Mouse (Mus musculus) heart, embryonic 11.5 days (tissue): ENCODE data around the gene Cfap52. TPM values are rescaled to one million over a fixed set of nuclear protein-coding genes. Genes with fewer than 3 reads are reported as not detected.

Experiments used
- ATAC-seq: fragments of 200-750 bp; cut with Nextera tagmentation; replicated peaks from 2 replicates; pipeline ENCODE4 v1.8.0; 2017; ENCODE audit warnings: moderate library complexity; ENCODE audit not compliant: insufficient number of reproducible peaks, low FRiP score, low TSS enrichment
- H3K27ac ChIP-seq: fragments of 300-500 bp; sonication (generic); 2 replicates; pipeline ENCODE4 v1.5.1; 2014; ENCODE audit warnings: mild to moderate bottlenecking, low read depth, low read length
- H3K27me3 ChIP-seq: fragments of 300-500 bp; sonication (generic); 2 replicates; pipeline ENCODE4 v1.6.1; 2014; ENCODE audit warnings: mild to moderate bottlenecking, low read length, mixed read lengths; ENCODE audit not compliant: control insufficient read depth, insufficient read depth
- H3K36me3 ChIP-seq: fragments of 300-500 bp; sonication (generic); 2 replicates; pipeline ENCODE4 v1.6.1; 2014; ENCODE audit warnings: mild to moderate bottlenecking, low read length, moderate library complexity, mixed read lengths; ENCODE audit not compliant: control insufficient read depth, insufficient read depth
- H3K4me1 ChIP-seq: fragments of 300-500 bp; sonication (generic); 2 replicates; pipeline ENCODE4 v1.6.1; 2014; ENCODE audit warnings: low read length; ENCODE audit not compliant: control insufficient read depth, insufficient read depth
- H3K4me2 ChIP-seq: fragments of 300-500 bp; sonication (generic); 2 replicates; pipeline ENCODE4 v1.6.1; 2014; ENCODE audit warnings: mild to moderate bottlenecking, moderate library complexity
- H3K4me3 ChIP-seq: fragments of 300-500 bp; sonication (generic); 2 replicates; pipeline ENCODE4 v1.5.1; 2014; ENCODE audit warnings: low read depth, low read length
- H3K9ac ChIP-seq: fragments of 300-500 bp; sonication (generic); 2 replicates; pipeline ENCODE4 v1.6.1; 2014; ENCODE audit warnings: mild to moderate bottlenecking, low read depth, low read length, moderate library complexity
- H3K9me3 ChIP-seq: fragments of 300-500 bp; sonication (generic); replicated peaks from 2 replicates; pipeline ENCODE4 v1.6.1; 2016; ENCODE audit warnings: low read length; ENCODE audit not compliant: control insufficient read depth
- WGBS: fragments of 180-500 bp; shearing (Covaris S2); extraction: QIAGEN DNeasy Blood & Tissue Kit; methylation state at CpG from one replicate; pipeline ENCODE4 v1.1.7; 2014; ENCODE audit not compliant: insufficient replicate concordance; 5-methylcytosine and 5-hydroxymethylcytosine counted together
- polyA plus RNA-seq: library from polyadenylated mRNA; unstranded; fragments of >200 nt; fragmentation: Nextera tagmentation; extraction: Ambion mirVana; gene quantifications from 2 replicates; pipeline ENCODE4 v1.2.1, GENCODE M21; 2014

Cfap52 gene
- polyA plus RNA-seq = 0.57 TPM in 1 of 2 replicates, not detected in the other

DNA sequence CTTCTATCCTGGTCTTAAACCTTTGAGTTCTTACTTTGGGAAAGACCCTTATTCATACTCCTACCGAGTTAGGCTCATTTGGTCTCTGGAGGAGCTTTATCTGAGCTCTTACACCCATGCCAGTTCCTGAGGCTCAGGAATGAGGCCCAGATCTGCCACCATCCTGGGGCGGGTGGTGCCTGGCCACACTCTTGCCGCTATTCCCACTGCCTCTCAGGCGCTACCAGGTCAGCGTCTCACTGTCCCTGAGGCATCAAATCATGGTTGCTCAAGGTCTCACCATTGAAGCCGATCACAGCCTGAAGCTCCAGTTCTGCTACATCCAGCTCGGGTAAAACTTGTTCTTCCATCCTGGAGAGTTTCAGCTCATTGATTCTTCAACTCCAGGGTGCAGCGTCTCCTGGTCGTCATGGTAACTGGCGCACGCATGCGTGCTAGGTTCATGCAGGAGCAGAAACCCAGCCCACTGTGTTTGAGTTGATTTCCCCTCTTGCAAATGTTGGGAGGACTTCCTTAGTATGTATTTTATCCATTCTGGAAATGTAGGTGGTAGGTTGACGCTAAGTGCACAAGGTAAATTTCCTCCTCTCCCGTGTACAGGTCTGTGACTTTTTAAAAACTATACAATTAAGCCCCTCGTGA, at the start of gene Cfap52:
Cfap52 (minus strand) TSS at position 410 of the 642 bp plus-strand sequence.
- peaks cover 7% of the 10 kb centered on the region; the same call in 1 of the 2 replicates for H3K4me1 ChIP-seq
- ATAC-seq = 0 out of 2 replicates have a peak, but pooled peaks have one; percentile 25
- peak within 1 kb of the TSS; percentile 91 for H3K9ac ChIP-seq
- H3K36me3 ChIP-seq = 0 out of 2 replicates have a peak, but pooled peaks cover 2% of the 10 kb centered on the region
- H3K9me3 ChIP-seq = no peaks in the 10 kb centered on the region
- no peaks in the 10 kb centered on the region for H3K27me3 ChIP-seq
- peak within 1 kb of the TSS; percentile 35; the same call in 1 of the 2 replicates for H3K27ac ChIP-seq
- peak within 1 kb of the TSS; percentile 90 for H3K4me2 ChIP-seq
- peak within 1 kb of the TSS; percentile 94 for H3K4me3 ChIP-seq
- WGBS = 6% methylated on average over 15 of the region's 15 CpGs

DNA sequence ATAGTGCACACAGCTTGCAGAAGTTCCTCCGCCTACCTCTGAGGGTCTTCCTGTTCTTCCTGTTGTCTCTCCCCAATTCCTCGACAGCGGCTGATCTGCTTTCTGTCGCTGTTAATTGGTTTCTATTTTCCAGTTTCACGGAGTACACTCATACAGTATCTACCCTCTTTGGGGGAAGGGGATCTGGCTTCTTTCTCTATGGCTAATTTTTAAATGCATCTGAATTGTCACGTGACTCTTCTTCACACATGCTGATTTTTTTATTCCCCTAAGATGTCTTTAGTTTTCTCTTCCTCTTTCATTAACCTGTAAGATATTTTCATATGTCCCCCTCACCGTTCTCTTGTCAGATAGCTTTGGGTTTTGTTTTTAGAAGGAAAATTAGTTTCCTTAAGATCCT, 46.8 kb upstream of the Cfap52 start:
- peaks cover 2% of the 10 kb centered on the region; the same call in 1 of the 2 replicates for H3K4me1 ChIP-seq
- no peak overlapping the region for H3K27ac ChIP-seq
- ATAC-seq = no peak
- no peak overlapping the region for H3K4me2 ChIP-seq
- no peaks in the 10 kb centered on the region for H3K9me3 ChIP-seq
- WGBS = 63% methylated on average over 7 of the region's 7 CpGs
- H3K4me3 ChIP-seq = no peak overlapping the region
- H3K27me3 ChIP-seq = no peaks in the 10 kb centered on the region
- no peaks in the 10 kb centered on the region for H3K36me3 ChIP-seq
- H3K9ac ChIP-seq = no peak overlapping the region

DNA sequence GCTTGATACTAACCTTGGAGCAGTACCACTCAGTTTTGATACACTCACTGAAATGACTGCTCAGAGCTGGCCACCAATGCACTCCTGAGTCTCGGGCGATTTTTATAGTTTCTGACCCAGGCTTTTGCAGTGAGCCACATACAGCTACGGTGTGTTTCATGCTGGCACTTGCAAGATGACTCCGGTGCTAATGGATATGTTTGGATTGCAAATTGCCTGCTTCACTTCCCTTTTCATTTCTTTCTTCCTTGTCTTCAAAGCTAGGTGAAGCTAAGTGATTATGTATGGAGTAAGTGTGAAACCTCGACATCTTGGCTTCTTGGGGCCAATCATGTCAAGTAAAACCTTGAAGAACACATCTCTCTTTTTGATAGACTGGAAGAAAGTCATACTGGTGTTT, 43.9 kb upstream of the Cfap52 start:
- Histone ChIP-seq H3K9me3 (no peaks in the 10 kb centered on the region), H3K4me3 (no peak overlapping the region), H3K27me3 (no peaks in the 10 kb centered on the region), H3K9ac (no peak overlapping the region), H3K36me3 (no peaks in the 10 kb centered on the region), H3K27ac (no peak overlapping the region), H3K4me2 (no peak overlapping the region), H3K4me1 (peaks cover 14% of the 10 kb centered on the region)
- ATAC-seq = no peak
- WGBS = 80% methylated on average over 5 of the region's 5 CpGs

DNA sequence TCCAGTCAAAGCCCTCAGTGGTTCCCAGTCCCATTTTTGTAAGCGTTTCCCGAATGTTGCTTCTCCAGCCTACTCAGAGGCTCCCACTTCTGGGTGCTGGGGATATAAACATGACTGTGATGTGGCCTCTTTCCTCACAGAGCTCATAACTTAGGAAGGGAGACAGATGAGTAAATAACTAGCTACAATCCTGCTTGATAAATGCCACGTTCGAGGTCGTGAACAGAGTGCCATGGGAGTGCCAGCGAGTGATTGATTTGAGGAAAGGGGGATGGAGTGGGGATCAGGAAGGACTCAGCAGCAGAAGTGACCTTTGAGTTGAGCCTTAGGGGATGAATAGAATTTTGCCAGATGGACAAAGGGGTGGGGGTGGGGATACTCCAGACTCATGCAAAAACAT, 42.2 kb upstream of the Cfap52 start:
- WGBS = 58% methylated on average over 6 of the region's 6 CpGs
- no peaks in the 10 kb centered on the region for H3K27me3 ChIP-seq
- no peak overlapping the region for H3K27ac ChIP-seq
- no peak overlapping the region for H3K4me2 ChIP-seq
- H3K36me3 ChIP-seq = no peaks in the 10 kb centered on the region
- H3K4me1 ChIP-seq = peaks cover 14% of the 10 kb centered on the region
- no peaks in the 10 kb centered on the region for H3K9me3 ChIP-seq
- ATAC-seq = no peak
- no peak overlapping the region for H3K9ac ChIP-seq
- H3K4me3 ChIP-seq = no peak overlapping the region

DNA sequence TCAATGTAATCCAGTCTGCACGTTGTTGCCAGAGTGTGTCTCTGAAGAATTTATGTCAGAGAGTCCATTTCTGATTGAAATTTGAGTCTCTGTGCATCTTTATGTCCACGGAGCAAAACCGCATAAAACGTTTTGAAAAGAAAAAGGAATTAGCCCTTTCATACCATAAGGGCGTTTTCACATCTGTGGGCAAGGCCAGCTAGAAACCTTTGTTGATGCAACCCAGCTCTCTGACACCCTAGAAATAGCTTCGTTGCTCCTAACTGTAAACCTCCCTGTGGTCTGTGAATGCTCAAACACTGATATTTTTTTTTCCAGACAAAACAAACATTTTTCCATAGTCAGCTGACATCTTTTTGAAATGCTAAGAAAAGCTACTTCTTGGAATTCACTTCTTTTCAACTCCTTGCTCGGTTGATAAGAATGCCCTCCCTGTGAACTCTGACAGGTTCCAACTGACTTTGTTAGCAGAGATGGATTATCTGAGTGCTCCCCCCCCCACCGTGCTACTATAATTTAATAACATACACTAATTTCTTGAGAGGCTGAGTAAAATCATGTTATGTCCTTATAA, 40.9 kb upstream of the Cfap52 start:
- WGBS = 38% methylated on average over 8 of the region's 8 CpGs
- Histone ChIP-seq H3K4me1 (peaks cover 14% of the 10 kb centered on the region), H3K4me2 (no peak overlapping the region), H3K9me3 (no peaks in the 10 kb centered on the region), H3K27ac (no peak overlapping the region), H3K27me3 (no peaks in the 10 kb centered on the region), H3K36me3 (no peaks in the 10 kb centered on the region), H3K4me3 (no peak overlapping the region), H3K9ac (no peak overlapping the region)
- no peak for ATAC-seq

DNA sequence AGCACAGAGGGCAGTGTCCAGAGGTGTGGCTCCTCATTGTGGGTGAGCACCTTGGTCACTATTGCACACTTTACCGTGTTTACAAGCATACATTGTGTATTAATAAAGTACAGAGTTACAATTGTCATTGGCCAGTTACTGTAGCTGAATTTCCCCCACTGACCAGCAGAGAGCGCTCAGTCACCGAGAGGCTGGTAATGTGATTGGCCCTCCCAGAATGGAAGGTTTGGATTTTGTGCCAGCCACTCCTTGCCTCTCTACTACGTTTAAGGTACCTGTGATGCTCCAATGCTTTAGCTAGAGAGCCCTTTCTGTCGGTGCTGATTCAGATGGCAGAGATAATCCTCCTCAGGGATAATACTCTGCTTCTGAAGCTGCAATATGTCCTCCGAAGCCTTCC, 38.7 kb upstream of the Cfap52 start:
- Histone ChIP-seq H3K27me3 (no peaks in the 10 kb centered on the region), H3K36me3 (no peaks in the 10 kb centered on the region), H3K9me3 (no peaks in the 10 kb centered on the region), H3K4me3 (no peak overlapping the region), H3K27ac (no peak overlapping the region), H3K4me2 (no peak overlapping the region), H3K4me1 (peaks cover 14% of the 10 kb centered on the region), H3K9ac (no peak overlapping the region)
- 24% methylated on average over 6 of the region's 6 CpGs for whole genome bisulfite sequencing
- ATAC-seq = no peak

DNA sequence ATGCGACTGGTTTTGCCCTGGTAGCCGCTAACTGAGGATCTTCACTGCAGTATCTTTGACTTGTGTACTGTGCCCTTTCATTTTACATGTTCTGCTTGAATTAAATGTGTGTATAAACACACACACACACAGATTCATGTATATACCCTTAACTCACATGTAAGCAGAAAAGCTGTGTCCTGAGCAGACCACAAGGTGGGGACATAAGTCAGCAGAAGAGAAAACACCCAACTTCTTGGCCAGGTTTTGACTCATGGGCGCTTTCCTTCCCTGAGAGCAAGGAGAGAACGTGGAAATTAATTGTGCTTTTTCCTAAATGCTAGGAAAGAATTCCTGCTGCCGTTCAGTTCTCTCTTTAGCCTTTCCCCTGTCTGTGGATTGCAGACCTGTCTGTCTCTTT, 34.2 kb upstream of the Cfap52 start:
- no peak for ATAC-seq
- Histone ChIP-seq H3K4me3 (no peak overlapping the region), H3K4me2 (no peak overlapping the region), H3K4me1 (no peaks in the 10 kb centered on the region), H3K36me3 (no peaks in the 10 kb centered on the region), H3K27me3 (no peaks in the 10 kb centered on the region), H3K9ac (no peak overlapping the region), H3K27ac (no peak overlapping the region), H3K9me3 (no peaks in the 10 kb centered on the region)
- WGBS = 69% methylated on average over 5 of the region's 5 CpGs

DNA sequence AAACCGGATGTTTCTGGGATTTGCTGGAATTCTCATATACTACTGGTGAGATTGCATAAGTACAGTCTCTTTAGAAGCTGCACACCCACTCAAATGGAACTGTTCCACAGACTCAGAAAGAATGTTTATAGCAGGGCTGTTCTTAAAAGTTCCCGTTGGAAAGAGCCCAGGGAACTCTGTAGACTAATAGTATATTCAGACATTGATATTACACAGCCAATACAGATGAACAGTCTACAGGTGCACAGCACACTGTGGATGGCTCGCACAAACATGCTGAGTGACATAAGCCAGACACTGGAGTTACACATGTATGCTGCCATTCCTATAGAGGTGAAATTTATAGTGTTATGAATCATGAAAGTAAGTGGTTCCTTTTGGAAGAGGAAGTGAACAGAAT, 33.5 kb upstream of the Cfap52 start:
- Histone ChIP-seq H3K27ac (no peak overlapping the region), H3K4me3 (no peak overlapping the region), H3K4me2 (no peak overlapping the region), H3K27me3 (no peaks in the 10 kb centered on the region), H3K9me3 (no peaks in the 10 kb centered on the region), H3K4me1 (no peaks in the 10 kb centered on the region), H3K36me3 (no peaks in the 10 kb centered on the region), H3K9ac (no peak overlapping the region)
- ATAC-seq = no peak
- 83% methylated on average over 3 of the region's 3 CpGs for WGBS

DNA sequence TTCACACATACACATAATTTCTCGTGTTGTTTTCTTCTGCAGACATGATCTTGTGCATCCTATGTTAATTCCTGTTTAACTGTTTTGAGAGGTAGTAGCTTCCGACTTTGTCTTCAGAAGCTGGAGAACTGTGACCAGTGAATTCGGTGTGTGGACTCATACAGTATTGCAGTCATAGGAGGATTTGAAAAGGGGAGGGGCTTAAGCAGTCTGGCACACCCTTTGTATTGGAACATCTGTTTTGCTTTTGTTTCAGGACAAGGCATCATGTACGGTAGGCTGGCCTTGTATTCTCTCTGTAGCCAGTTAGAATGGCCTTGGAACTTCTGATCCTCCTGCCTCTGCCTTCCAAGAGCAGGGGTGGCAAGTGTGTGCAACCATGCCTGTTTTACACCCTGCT, 30.5 kb upstream of the Cfap52 start:
- Histone ChIP-seq H3K4me2 (no peak overlapping the region), H3K27me3 (no peaks in the 10 kb centered on the region), H3K36me3 (no peaks in the 10 kb centered on the region), H3K4me1 (no peaks in the 10 kb centered on the region), H3K9ac (no peak overlapping the region), H3K27ac (no peak overlapping the region), H3K9me3 (no peaks in the 10 kb centered on the region), H3K4me3 (no peak overlapping the region)
- no peak for ATAC-seq
- 77% methylated on average over 4 of the region's 4 CpGs for WGBS
